Mouse (Mus musculus) forebrain, embryonic 14.5 days (tissue): ENCODE results near the gene Tmem147. TPM values are rescaled to one million over a fixed set of nuclear protein-coding genes. Genes with fewer than 3 reads are reported as not detected.
"Not testable (repeated sequence)": the region's sequence is repeated elsewhere in the genome, so short reads cannot be mapped to it uniquely, and the experiment has no call there.

Source experiments
- ATAC-seq: fragments of 200-750 bp; cut with Nextera tagmentation; 2 replicates; pipeline ENCODE4 v1.8.0; 2017; ENCODE audit warnings: mild to moderate bottlenecking, moderate library complexity
- DNase-seq: peaks from one replicate; pipeline ENCODE4 v3.0.0-alpha.2; 2015; ENCODE audit warnings: low spot score
- H3K27ac ChIP-seq: fragments of 300-500 bp; sonication (generic); 2 replicates; pipeline ENCODE4 v1.5.1; 2014; ENCODE audit warnings: low read depth, mild to moderate bottlenecking, control low read depth, low read length, moderate library complexity
- H3K27me3 ChIP-seq: fragments of 300-500 bp; sonication (generic); replicated peaks from 2 replicates; pipeline ENCODE4 v1.6.1; 2014; ENCODE audit warnings: low read length, control low read depth, mixed read lengths; ENCODE audit not compliant: control insufficient read depth, insufficient read depth
- H3K36me3 ChIP-seq: fragments of 300-500 bp; sonication (generic); 2 replicates; pipeline ENCODE4 v1.6.1; 2014; ENCODE audit warnings: low read length, control low read depth; ENCODE audit not compliant: control insufficient read depth, insufficient read depth
- H3K4me1 ChIP-seq: fragments of 300-500 bp; sonication (generic); 2 replicates; pipeline ENCODE4 v1.6.1; 2014; ENCODE audit warnings: antibody characterized with exemption, low read length, control low read depth; ENCODE audit not compliant: control insufficient read depth, insufficient read depth
- H3K4me2 ChIP-seq: fragments of 300-500 bp; sonication (generic); 2 replicates; pipeline ENCODE4 v1.6.1; 2014; ENCODE audit warnings: mild to moderate bottlenecking, control low read depth, low read length
- H3K4me3 ChIP-seq: fragments of 300-500 bp; sonication (generic); 2 replicates; pipeline ENCODE4 v1.5.1; 2014; ENCODE audit warnings: low read depth, low read length, control low read depth
- H3K9ac ChIP-seq: fragments of 300-500 bp; sonication (generic); 2 replicates; pipeline ENCODE4 v1.6.1; 2014; ENCODE audit warnings: mild to moderate bottlenecking, low read length, control low read depth, moderate library complexity
- H3K9me3 ChIP-seq: fragments of 300-500 bp; sonication (generic); replicated peaks from 2 replicates; pipeline ENCODE4 v1.6.1; 2016; ENCODE audit warnings: low read length, control low read depth, mixed read lengths; ENCODE audit not compliant: control insufficient read depth
- WGBS: fragments of 180-500 bp; shearing (Covaris S2); extraction: QIAGEN DNeasy Blood & Tissue Kit; methylation state at CpG from one replicate; pipeline ENCODE4 v1.1.7; 2014; 5-methylcytosine and 5-hydroxymethylcytosine counted together
- polyA plus RNA-seq: library from polyadenylated mRNA; unstranded; fragments of >200 nt; fragmentation: Nextera tagmentation; extraction: Ambion mirVana; gene quantifications from 2 replicates; pipeline ENCODE4 v1.2.1, GENCODE M21; 2014

The Tmem147 gene
- polyA plus RNA-seq, 1 experiment from 2014 or later: 286 TPM

- no peaks in the 10 kb centered on the region for H3K27me3 ChIP-seq
- ATAC-seq (no peak), DNase-seq (peak; percentile 33)
- H3K27ac ChIP-seq: no peak overlapping the region
- no peaks in the 10 kb centered on the region for H3K4me1 ChIP-seq
- no peaks in the 10 kb centered on the region for H3K9me3 ChIP-seq
- H3K4me2 ChIP-seq: no peak overlapping the region
- no peak overlapping the region for H3K4me3 ChIP-seq
- H3K9ac ChIP-seq: no peak overlapping the region
- WGBS: 33% methylated on average over 4 of the region's 4 CpGs
- H3K36me3 ChIP-seq: peaks cover 11% of the 10 kb centered on the region; the same call in 1 of the 2 replicates
These were observed 29.5 kb upstream of the Tmem147 start for GRCm38 (mm10) chr7:30758853-30759252.

GRCm38 (mm10) chr7:30757001-30757400 is 27.7 kb upstream of the Tmem147 start:
- Histone ChIP-seq H3K9me3 (no peaks in the 10 kb centered on the region), H3K4me2 (no peak overlapping the region), H3K4me3 (no peak overlapping the region), H3K36me3 (peaks cover 11% of the 10 kb centered on the region; the same call in 1 of the 2 replicates), H3K4me1 (no peaks in the 10 kb centered on the region), H3K9ac (no peak overlapping the region), H3K27me3 (no peaks in the 10 kb centered on the region), H3K27ac (no peak overlapping the region)
- ATAC-seq: no peak
- WGBS: 80% methylated on average over 3 of the region's 3 CpGs
- DNase-seq: no peak

GRCm38 (mm10) chr7:30751086-30751669 is 21.8 kb upstream of the Tmem147 start, which contains the start of gene Sbsn:
Sbsn (plus strand) TSS chr7:30751471.
- peaks cover 11% of the 10 kb centered on the region; the same call in 1 of the 2 replicates for H3K36me3 ChIP-seq
- no peak for DNase-seq
- H3K9me3 ChIP-seq: no peaks in the 10 kb centered on the region
- H3K4me1 ChIP-seq: no peaks in the 10 kb centered on the region
- H3K9ac ChIP-seq: no peak within 1 kb of the TSS
- no peak for ATAC-seq
- 80% methylated on average over 5 of the region's 5 CpGs for WGBS
- no peaks in the 10 kb centered on the region for H3K27me3 ChIP-seq
- no peak within 1 kb of the TSS for H3K4me3 ChIP-seq
- no peak within 1 kb of the TSS for H3K4me2 ChIP-seq
- no peak within 1 kb of the TSS for H3K27ac ChIP-seq

- Histone ChIP-seq H3K9me3 (no peaks in the 10 kb centered on the region), H3K9ac (no peak overlapping the region), H3K27me3 (no peaks in the 10 kb centered on the region), H3K4me3 (no peak overlapping the region), H3K4me2 (no peak overlapping the region), H3K36me3 (0 out of 2 replicates have a peak, but pooled peaks cover 2% of the 10 kb centered on the region), H3K27ac (no peak overlapping the region), H3K4me1 (no peaks in the 10 kb centered on the region)
- ATAC-seq (no peak), DNase-seq (no peak)
- 91% methylated on average over 13 of the region's 13 CpGs for WGBS
These were observed 20.7 kb upstream of the Tmem147 start for GRCm38 (mm10) chr7:30749824-30750606.

- Histone ChIP-seq H3K9me3 (no peaks in the 10 kb centered on the region), H3K36me3 (no peaks in the 10 kb centered on the region), H3K9ac (no peak overlapping the region), H3K4me1 (no peaks in the 10 kb centered on the region), H3K4me3 (no peak overlapping the region), H3K4me2 (no peak overlapping the region), H3K27me3 (no peaks in the 10 kb centered on the region), H3K27ac (no peak overlapping the region)
- DNase-seq (no peak), ATAC-seq (no peak)
- WGBS: 87% methylated on average over 7 of the region's 7 CpGs
These were observed 18.3 kb upstream of the Tmem147 start for GRCm38 (mm10) chr7:30747525-30748204.

GRCm38 (mm10) chr7:30744022-30744598 is 14.8 kb upstream of the Tmem147 start:
- Histone ChIP-seq H3K9ac (no peak overlapping the region), H3K36me3 (0 out of 2 replicates have a peak, but pooled peaks cover 5% of the 10 kb centered on the region), H3K4me3 (no peak overlapping the region), H3K27me3 (no peaks in the 10 kb centered on the region), H3K4me2 (no peak overlapping the region), H3K9me3 (no peaks in the 10 kb centered on the region), H3K4me1 (no peaks in the 10 kb centered on the region), H3K27ac (no peak overlapping the region)
- 46% methylated on average over 4 of the region's 4 CpGs for WGBS
- no peak for DNase-seq
- ATAC-seq: no peak

- not testable (repeated sequence) for H3K4me1 ChIP-seq, ATAC-seq, DNase-seq, H3K27ac ChIP-seq, H3K9me3 ChIP-seq, H3K9ac ChIP-seq, H3K27me3 ChIP-seq, H3K4me2 ChIP-seq, H3K36me3 ChIP-seq, H3K4me3 ChIP-seq
- WGBS: no CpG with 5 or more reads among the region's 4 CpGs
These were observed 14.3 kb upstream of the Tmem147 start, which contains the start of gene Gapdhs for GRCm38 (mm10) chr7:30743617-30744016. Gapdhs (minus strand) TSS chr7:30743681.

- not testable (repeated sequence) for H3K4me2 ChIP-seq, H3K4me1 ChIP-seq, H3K27me3 ChIP-seq, H3K9me3 ChIP-seq, DNase-seq, ATAC-seq, H3K9ac ChIP-seq, H3K4me3 ChIP-seq, H3K27ac ChIP-seq
- 71% methylated on average over 2 of the region's 2 CpGs for WGBS
- H3K36me3 ChIP-seq: 0 out of 2 replicates have a peak, but pooled peaks cover 10% of the 10 kb centered on the region
These were observed 13.2 kb upstream of the Tmem147 start for GRCm38 (mm10) chr7:30742570-30742969.
